Mouse (Mus musculus) urinary bladder, postnatal 36 days (tissue): ENCODE measurements at regions not wholly inside any gene's neighbourhood (a gene's known extent, or its start where the extent isn't known, plus 50 kb on each side); places are given as distances from the start of the nearest gene placed in this dataset.

Source experiments
- DNase-seq, 2 experiments: peaks; one replicate each; pipeline ENCODE4 v3.0.0; 2022; ENCODE audit warnings: low spot score in 2 of 2, mixed read lengths in 1 of 2

DNA sequence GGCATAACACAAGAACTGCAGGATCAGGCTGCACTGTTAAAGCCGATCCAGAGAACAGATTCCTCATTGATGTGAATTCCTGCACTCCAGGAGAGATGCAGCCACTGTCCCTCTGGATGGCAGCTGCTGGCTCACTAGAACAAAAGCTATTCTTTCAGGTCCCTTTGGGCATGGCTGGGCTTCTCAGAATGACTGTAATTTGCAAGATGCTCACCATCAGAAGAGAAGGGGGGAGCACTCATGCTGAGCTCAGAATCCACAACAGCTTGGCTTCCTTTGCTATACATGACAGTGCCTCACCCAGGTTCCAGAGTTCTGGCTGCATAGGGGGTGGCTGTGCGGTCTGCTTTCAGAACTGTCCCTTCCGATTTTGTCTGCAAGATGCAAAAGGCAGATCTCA lies 57.8 kb upstream of the Chd6 start:
- no peak for DNase-seq

DNA sequence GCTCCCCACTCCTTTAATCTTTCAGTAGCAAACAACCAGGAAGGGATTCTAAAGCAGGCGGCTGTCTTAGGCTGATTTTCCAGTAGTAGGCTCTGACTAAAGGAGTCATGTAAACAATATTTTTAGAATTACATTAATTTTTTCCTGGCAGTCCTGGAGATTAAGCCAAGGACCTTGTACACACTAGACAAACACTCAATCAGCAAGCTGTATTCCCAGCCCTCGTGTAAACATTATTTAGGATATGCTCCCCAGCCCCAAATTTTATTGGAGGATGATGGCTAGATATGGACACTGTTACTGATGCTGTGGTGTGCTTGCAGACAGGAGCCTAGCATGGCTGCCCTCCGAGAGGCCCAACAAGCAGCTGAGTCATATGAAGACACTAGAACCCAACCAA lies 56.6 kb upstream of the Chd6 start:
- no peak for DNase-seq

DNA sequence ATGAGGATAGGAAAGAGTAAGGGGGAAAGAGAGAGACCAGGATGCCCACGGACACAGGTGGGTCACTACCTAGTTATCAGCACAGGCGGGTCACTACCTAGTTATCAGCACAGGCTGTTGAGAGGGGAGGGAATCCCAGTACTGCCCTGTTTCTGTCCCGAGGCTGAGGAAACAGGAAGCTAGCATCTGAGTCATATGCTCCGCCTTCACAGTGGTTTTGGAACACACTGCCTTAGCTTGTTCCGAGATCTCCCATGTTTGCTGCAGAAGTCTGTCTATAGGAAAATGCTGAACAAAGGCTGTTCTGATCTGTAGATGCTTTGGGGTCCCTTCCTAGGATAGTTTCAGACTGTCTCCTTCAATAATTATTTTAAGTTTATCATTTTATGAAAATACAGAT lies 55.4 kb upstream of the Chd6 start:
- DNase-seq: peak in 1 of 2 experiments; percentile 9
